Comparison of ENCODE assay signal across 17 mouse cellular contexts in the genomic region with DNA sequence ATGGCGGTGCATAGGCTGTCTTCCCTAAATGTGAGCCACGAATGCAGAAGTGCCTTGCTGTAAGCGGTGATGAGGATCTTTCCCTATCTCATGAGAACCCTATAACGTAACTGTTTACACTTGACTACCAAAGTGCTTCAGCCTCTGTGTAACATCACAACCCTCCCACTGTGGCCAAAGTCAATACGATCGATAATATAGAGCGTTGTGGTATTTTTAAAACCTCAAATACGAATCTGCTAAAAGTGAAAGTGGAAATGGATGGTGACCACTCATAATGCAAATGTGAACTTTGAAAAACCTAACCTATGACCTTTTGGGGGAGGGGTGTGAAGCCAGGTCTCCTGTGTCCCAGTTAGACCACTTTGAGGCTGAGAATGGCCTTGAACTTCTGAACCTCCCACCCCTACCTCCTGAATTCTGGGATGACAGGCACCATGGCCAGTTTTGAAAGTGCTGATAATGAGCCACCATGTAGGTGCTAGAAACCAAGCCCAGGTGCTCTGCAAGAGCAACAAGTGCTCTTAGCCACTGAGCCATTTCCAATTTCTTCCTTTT.
"Had no signal": no experiment of that assay in that cellular context is flagged by ENCODE, and none has a peak within 500 bp of the region (broad histone marks: within the 10 kb centered on the region; RNA-seq: fewer than 3 reads in every experiment).

No protein-coding gene starts in this region.

- H3K9ac ChIP-seq: limb, embryonic 13.5 days; lung, embryonic 14.5 days; midbrain, embryonic 15.5 days; neural tube, embryonic 12.5 days had no signal

- H3K4me2 ChIP-seq: limb, embryonic 13.5 days; lung, embryonic 14.5 days; midbrain, embryonic 11.5 days; midbrain, embryonic 15.5 days; neural tube, embryonic 12.5 days had no signal

- H3K4me3 ChIP-seq: limb, embryonic 13.5 days; megakaryocyte, embryonic 14.5 days; midbrain, embryonic 15.5 days; neural tube, embryonic 12.5 days had no signal

- H3K4me1 ChIP-seq: megakaryocyte, embryonic 14.5 days had no signal

- H3K27me3 ChIP-seq: limb, embryonic 13.5 days; megakaryocyte, embryonic 14.5 days; midbrain, embryonic 15.5 days; neural tube, embryonic 12.5 days had no signal

- DNase-seq: kidney, adult 11 months; kidney, adult 9 months; kidney, postnatal 36 days; layer of hippocampus, adult 9-11 months; left cerebral cortex, postnatal 4 days; lung, embryonic 14.5 days; lung, postnatal 10 days; lung, postnatal 4 days; right cerebral cortex, postnatal 4 days; spleen, adult 18-20 months; thymus, postnatal 4 days had no signal

- ATAC-seq: midbrain, embryonic 15.5 days had no signal

- H3K36me3 ChIP-seq: limb, embryonic 13.5 days; midbrain, embryonic 15.5 days; neural tube, embryonic 12.5 days had no signal

- H3K9me3 ChIP-seq: limb, embryonic 13.5 days; megakaryocyte, embryonic 14.5 days; midbrain, embryonic 15.5 days; neural tube, embryonic 12.5 days had no signal

- H3K27ac ChIP-seq: kidney, postnatal 0 days; limb, embryonic 13.5 days; midbrain, embryonic 15.5 days; neural tube, embryonic 12.5 days had no signal
